Mouse (Mus musculus): ENCODE measurements at regions not wholly inside any gene's neighbourhood (a gene's known extent, or its start where the extent isn't known, plus 50 kb on each side); places are given as distances from the start of the nearest gene placed in this dataset.

GRCm38 (mm10) chr16:89631396-89632113 lies 60.6 kb upstream of the Krtap11-1 start:
- peak in 1 of 2 experiments; percentile 26 for DNase-seq (ENCODE audit: low spot score in 2 of 2)

DNA sequence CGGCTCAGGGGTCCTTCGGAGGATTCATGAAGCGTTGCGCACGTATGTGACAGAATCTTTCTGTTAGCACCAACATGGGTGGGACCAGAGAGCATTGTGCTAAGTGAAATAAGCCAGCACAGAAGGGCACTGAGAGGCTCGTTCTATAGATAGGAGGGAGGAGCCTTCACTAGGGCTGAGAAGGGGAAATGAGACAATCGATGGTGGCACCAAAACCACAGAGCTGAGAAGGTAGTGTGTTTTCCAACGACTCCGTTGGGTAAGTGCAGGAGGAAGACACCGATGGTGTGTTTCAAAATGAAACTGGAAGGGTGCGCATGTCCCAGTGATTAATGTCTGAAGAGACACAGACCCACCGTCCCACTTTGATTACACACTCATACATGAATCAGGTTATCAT lies 54.7 kb upstream of the Krtap11-1 start:
- DNase-seq (ENCODE audit: low spot score in 2 of 2) = no peak

DNA sequence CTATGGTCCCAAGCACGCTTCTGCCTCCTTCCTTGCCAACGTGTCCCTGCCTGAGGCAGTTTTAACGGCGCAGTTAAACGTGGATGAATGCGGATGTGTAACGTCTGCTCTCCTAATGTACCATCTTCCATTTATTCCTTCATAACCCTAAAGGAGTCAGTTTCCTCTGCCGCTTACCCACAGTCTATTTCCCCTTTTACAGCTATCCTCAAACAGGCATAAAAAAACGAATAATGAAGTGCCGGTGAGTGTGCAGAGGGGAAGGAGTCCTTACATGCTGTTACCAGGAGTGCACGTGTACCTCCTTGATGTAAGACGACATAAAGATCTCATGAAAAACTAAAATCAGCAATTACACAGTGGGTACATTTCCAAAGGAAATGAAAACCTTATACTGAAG lies 54.3 kb upstream of the Krtap11-1 start:
- no peak for DNase-seq (ENCODE audit: low spot score in 2 of 2)

All from adrenal gland, adult 18-20 months (tissue).